Mouse (Mus musculus) erythroid progenitor cell, adult 5-6 weeks (primary cell): ENCODE data around the gene Jsrp1. TPM values are rescaled to one million over a fixed set of nuclear protein-coding genes. Genes with fewer than 3 reads are reported as not detected.
"Not testable (repeated sequence)": the region's sequence is repeated elsewhere in the genome, so short reads cannot be mapped to it uniquely, and the experiment has no call there.

Experiments
- ATAC-seq: replicated peaks from 2 replicates; pipeline ENCODE4 v1.8.0; 2016; ENCODE audit warnings: moderate number of reproducible peaks, mild to moderate bottlenecking, moderate TSS enrichment, inconsistent platforms; ENCODE audit not compliant: poor library complexity, low FRiP score, severe bottlenecking
- total RNA-seq, 2 experiments: library from RNA; stranded (forward) in 1 of 2; stranded (reverse) in 1 of 2; fragments of 150-400 nt in 1 of 2; fragments of 186-747, 209-891 nt in 1 of 2; gene quantifications; 2 replicates each; pipeline versions ENCODE4 v1.2.3 to v1.2.4; 2015 to 2017; ENCODE audit warnings: low replicate concordance in 2 of 2

The Jsrp1 gene
- total RNA-seq, 2 experiments from 2014 or later = not detected

- ATAC-seq = no peak
These were observed 23.7 kb upstream of the Jsrp1 start for GRCm38 (mm10) chr10:80836949-80837379.

- no peak for ATAC-seq
These were observed 22.3 kb upstream of the Jsrp1 start for GRCm38 (mm10) chr10:80835617-80836016.

GRCm38 (mm10) chr10:80832818-80833217, 19.5 kb upstream of the Jsrp1 start:
- no peak for ATAC-seq

GRCm38 (mm10) chr10:80831136-80831535, 17.8 kb upstream of the Jsrp1 start:
- no peak for ATAC-seq

DNA sequence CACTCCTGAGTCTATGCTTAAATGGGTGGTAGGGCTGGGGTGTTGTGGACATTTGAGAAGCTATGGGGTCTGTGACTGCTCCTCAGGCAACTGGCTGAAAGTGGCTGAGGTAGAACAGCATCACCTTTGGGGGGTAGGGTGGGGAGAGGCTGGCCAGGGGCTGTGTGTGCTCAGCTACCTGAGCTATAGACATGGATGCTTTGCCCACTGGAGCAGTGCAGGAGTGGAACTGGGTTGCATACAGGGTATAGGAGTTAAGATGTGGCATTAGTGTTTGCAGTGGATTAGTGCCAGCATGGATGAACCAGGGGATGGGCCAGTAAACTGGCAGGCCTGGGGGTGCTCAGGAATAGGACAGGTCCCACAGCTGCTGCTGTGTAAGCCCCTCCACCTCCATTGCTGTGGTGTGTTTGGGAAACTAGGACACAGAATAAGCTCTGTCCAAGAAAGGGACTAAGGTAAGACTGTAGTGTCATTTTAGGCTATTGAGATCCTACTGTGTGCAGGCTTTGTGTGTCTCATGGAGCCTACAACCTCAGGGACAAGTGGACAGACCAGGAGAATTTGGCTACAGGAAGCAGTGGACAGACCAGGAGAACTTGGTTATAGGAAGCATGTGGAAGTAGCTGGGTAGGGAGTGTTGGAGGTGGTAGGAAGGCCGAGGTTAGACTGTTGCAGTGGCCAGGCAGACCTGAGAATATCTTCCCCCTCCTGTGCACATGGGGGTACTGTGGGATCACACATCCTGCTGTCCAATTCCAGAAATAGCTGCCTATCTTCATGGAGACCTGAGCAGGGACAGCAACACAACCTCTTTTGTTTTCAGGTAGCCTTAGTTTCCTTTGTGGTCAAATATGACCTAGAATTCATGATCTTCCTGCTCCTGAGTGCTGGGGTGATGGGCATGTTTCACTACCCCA, 16.3 kb upstream of the Jsrp1 start:
- no peak for ATAC-seq

DNA sequence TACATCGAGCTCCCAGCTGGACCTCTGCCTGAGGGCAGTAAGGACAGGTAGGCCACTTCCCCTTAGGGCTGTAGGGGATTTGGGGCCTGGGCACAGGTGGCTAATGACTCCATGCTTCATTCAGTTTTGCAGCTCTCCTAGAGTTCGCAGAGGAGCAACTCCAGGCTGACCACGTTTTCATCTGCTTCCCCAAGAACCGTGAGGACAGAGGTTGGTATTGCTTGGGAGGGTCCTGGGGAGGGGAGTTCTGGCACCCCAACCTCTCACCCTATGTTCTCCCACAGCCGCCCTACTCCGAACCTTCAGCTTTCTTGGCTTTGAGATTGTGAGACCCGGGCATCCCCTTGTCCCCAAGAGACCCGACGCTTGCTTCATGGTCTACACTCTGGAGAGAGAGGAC, 15.3 kb upstream of the Jsrp1 start:
- not testable (repeated sequence) for ATAC-seq

DNA sequence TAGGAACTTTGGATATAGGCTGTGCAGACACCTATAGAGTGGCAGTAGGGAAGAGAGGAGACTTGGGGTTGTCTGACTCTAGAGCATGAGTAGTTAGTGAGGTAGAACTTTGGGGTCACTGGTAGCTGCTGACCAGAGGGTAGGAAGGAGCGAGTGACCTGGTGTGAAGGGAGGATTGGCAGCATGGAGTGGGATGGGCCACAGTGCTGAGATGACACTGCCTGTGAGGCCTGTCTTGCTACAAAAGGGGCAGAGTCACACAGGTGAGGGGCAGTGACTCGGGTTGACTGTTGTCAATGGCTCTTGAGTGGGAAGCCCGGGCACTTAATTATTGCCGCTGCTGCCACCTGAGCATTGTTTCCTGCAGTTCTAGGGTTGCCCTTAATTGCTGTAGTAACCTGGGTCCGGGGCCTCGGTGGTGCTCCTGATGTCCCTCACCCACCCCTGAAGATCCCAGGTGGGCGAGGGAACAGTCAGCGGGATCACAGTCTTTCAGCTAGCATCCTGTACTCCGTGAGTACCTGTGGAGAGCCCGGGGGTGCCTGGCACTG, 14.6 kb upstream of the Jsrp1 start:
- ATAC-seq = no peak

- no peak for ATAC-seq
These were observed 14.0 kb upstream of the Jsrp1 start for GRCm38 (mm10) chr10:80827063-80827869.

- ATAC-seq = peak; percentile 88
These were observed 13.1 kb upstream of the Jsrp1 start, which contains the start of gene Oaz1 for GRCm38 (mm10) chr10:80826151-80827062. TSS of gene Oaz1 (plus strand) at chr10:80826656.

- no peak for ATAC-seq
These were observed 11.5 kb upstream of the Jsrp1 start for GRCm38 (mm10) chr10:80824827-80825226.

DNA sequence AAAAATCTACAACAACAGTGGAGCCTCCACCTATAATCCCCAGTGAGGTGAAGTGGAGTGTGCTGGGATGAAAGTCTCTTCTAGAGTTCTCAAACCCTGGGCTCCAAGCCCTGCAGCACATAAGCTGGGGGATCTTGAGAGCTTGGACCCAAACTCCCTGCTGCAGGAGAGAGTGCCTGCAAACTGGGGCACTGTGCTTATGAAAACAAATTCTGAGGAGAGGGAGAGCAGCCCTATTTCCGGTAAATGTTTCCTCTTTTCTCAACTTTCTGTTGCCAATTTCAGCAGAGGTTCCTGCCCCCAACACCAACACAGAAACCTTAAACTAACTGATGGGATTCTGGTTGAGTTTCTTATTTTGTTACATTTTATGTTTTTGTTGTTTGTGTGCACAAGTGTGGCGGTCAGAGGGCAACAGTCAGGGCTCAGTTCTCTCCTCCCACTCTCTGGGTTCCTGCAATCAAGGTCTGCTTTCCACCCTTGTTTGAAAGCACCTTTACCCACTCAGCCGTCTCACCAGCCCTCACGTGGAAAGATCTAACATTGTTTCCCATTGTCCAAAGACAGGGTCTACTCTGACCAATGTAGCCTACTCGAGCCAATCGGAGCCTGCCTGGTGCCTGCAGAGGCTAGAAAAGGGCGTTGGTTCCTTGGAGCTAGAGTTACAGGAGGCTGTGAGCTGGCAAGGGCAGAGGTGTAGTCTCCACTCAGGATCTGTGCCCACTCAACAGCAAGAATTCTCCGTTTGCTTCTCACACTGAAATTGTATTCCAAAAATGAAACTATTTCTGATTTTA, 10.7 kb upstream of the Jsrp1 start:
- peak; percentile 57 for ATAC-seq

- ATAC-seq = no peak
These were observed 10.0 kb upstream of the Jsrp1 start for GRCm38 (mm10) chr10:80823316-80823715.

DNA sequence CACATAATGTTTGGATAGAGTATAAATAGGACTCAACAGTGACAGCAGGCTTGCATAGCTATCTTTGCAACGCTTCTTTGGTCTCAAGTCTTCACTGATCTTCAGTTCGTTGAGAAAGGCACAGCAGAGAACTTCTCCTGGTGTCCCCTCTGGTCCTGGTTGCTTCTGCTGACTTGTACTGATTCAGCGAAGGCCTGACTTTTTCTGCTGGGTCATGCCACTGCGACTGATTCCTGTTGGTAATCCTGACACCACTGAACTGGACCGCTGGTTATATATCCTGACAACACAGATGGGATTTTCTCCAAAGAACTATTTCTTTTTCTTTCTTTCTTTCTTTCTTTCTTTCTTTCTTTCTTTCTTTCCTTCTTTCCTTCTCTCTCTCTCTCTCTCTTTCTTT, 9.2 kb upstream of the Jsrp1 start:
- ATAC-seq = no peak

GRCm38 (mm10) chr10:80821991-80822390, 8.7 kb upstream of the Jsrp1 start:
- no peak for ATAC-seq

- peak; percentile 0; the same call in 1 of the 2 replicates for ATAC-seq
These were observed 6.1 kb upstream of the Jsrp1 start for GRCm38 (mm10) chr10:80819406-80819805.

DNA sequence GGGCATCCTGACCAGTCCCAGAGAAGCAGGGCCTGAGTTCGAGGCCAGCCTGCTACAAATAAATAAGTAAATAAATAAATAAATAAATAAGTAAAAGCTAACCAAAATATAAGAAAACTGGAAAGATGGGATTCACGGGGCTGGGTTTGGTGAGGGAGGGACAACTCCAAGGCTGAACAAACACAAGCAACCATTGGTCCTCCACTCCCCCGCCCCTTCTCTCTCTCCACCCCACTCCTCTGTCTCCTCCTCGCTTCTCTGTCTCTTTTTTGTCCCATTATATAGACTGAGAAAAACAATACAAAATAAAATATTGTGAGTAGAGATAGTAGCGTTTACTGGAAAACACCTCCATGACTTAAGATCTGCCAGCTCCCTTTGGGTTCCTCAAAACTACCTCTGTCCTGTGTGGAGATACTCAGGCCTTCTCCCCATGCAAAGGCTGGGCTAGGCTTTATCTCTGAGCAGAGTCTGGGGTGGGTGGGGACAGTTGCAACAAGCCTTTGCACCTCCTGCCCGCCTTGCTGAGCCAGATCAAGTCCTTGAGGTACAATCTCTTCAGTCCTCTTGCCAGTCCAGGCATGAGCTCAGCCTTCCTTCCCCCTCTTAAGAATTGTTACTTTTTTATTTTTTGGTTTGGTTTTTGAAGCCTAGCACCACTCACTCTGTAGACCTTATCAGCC, 5.4 kb upstream of the Jsrp1 start:
- peak; percentile 99 for ATAC-seq

GRCm38 (mm10) chr10:80817955-80818354, 4.7 kb upstream of the Jsrp1 start:
- not testable (repeated sequence) for ATAC-seq

DNA sequence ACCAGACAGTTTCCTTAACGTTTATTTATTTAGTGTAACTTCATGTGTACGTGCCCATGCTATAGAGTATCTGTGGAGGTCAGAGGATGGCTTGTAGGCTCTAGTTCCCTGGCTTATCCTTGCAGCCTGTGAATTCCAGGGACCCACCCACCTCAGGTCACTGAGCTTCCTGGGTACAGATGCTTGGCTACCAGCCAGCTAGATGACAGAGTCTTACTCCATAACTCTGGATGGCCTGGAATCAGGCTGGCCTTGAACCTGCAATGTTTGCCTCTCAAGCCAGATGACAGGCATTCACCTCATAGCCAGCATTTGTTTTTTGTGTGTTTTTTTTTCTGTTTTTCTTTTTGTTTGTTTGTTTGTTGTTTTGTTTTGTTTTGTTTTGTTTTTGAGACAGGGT, 3.9 kb upstream of the Jsrp1 start:
- ATAC-seq = no peak
